Mouse (Mus musculus) embryonic facial prominence, embryonic 14.5 days (tissue): ENCODE measurements around the gene Fggy. TPM values are rescaled to one million over a fixed set of nuclear protein-coding genes. Genes with fewer than 3 reads are reported as not detected.

Source experiments
- ATAC-seq: fragments of 200-750 bp; cut with Nextera tagmentation; 2 replicates; pipeline ENCODE4 v1.8.0; 2017; ENCODE audit warnings: low read depth, moderate number of reproducible peaks, moderate TSS enrichment
- DNase-seq: peaks from one replicate; pipeline ENCODE4 v3.0.0-alpha.2; 2015; ENCODE audit warnings: low spot score
- H3K27ac ChIP-seq: fragments of 300-500 bp; sonication (generic); replicated peaks from 2 replicates; pipeline ENCODE4 v1.5.1; 2014; ENCODE audit warnings: low read depth, mild to moderate bottlenecking, low read length, moderate library complexity
- H3K27me3 ChIP-seq: fragments of 300-500 bp; sonication (generic); replicated peaks from 2 replicates; pipeline ENCODE4 v1.6.1; 2014; ENCODE audit warnings: low read length; ENCODE audit not compliant: control insufficient read depth, insufficient read depth
- H3K36me3 ChIP-seq: fragments of 300-500 bp; sonication (generic); 2 replicates; pipeline ENCODE4 v1.6.1; 2014; ENCODE audit warnings: low read length, mixed read lengths; ENCODE audit not compliant: control insufficient read depth, insufficient read depth
- H3K4me1 ChIP-seq: fragments of 300-500 bp; sonication (generic); 2 replicates; pipeline ENCODE4 v1.6.1; 2014; ENCODE audit warnings: antibody characterized with exemption, low read length; ENCODE audit not compliant: control insufficient read depth, insufficient read depth
- H3K4me2 ChIP-seq: fragments of 300-500 bp; sonication (generic); 2 replicates; pipeline ENCODE4 v1.6.1; 2014; ENCODE audit warnings: low read depth, mild to moderate bottlenecking, low read length, moderate library complexity, mixed read lengths
- H3K4me3 ChIP-seq: fragments of 300-500 bp; sonication (generic); 2 replicates; pipeline ENCODE4 v1.5.1; 2014; ENCODE audit warnings: low read depth, mild to moderate bottlenecking, low read length
- H3K9ac ChIP-seq: fragments of 300-500 bp; sonication (generic); 2 replicates; pipeline ENCODE4 v1.6.1; 2014; ENCODE audit warnings: low read depth, mild to moderate bottlenecking, low read length, moderate library complexity, mixed read lengths
- H3K9me3 ChIP-seq: fragments of 300-500 bp; sonication (generic); 2 replicates; pipeline ENCODE4 v1.6.1; 2016; ENCODE audit warnings: low read length; ENCODE audit not compliant: control insufficient read depth
- WGBS: fragments of 180-500 bp; shearing (Covaris S2); extraction: QIAGEN DNeasy Blood & Tissue Kit; methylation state at CpG from one replicate; pipeline ENCODE4 v1.1.7; 2014; 5-methylcytosine and 5-hydroxymethylcytosine counted together
- polyA plus RNA-seq: library from polyadenylated mRNA; unstranded; fragments of >200 nt; fragmentation: Nextera tagmentation; extraction: Ambion mirVana; gene quantifications from 2 replicates; pipeline ENCODE4 v1.2.1, GENCODE M21; 2014

Fggy gene
- polyA plus RNA-seq, 1 experiment from 2014 or later: 8.8 TPM

- ATAC-seq (no peak), DNase-seq (no peak)
- Histone ChIP-seq H3K27me3 (no peaks in the 10 kb centered on the region), H3K9ac (no peak overlapping the region), H3K4me2 (no peak overlapping the region), H3K9me3 (no peaks in the 10 kb centered on the region), H3K4me1 (0 out of 2 replicates have a peak, but pooled peaks cover 10% of the 10 kb centered on the region), H3K4me3 (no peak overlapping the region), H3K27ac (no peak overlapping the region), H3K36me3 (no peaks in the 10 kb centered on the region)
- WGBS: 75% methylated on average over 5 of the region's 5 CpGs
Observed at GRCm38 (mm10) chr4:95750186-95750585, 192.9 kb downstream of the Fggy start.

GRCm38 (mm10) chr4:95752538-95753188 lies 195.4 kb downstream of the Fggy start:
- DNase-seq (no peak), ATAC-seq (no peak)
- Histone ChIP-seq H3K9ac (no peak overlapping the region), H3K9me3 (no peaks in the 10 kb centered on the region), H3K4me3 (no peak overlapping the region), H3K4me2 (no peak overlapping the region), H3K27me3 (no peaks in the 10 kb centered on the region), H3K36me3 (no peaks in the 10 kb centered on the region), H3K4me1 (no peaks in the 10 kb centered on the region), H3K27ac (no peak overlapping the region)
- 82% methylated on average over 6 of the region's 6 CpGs for WGBS

GRCm38 (mm10) chr4:95759027-95759731 lies 201.9 kb downstream of the Fggy start:
- WGBS: 47% methylated on average over 5 of the region's 5 CpGs
- ATAC-seq (peak; percentile 33; the same call in 1 of the 2 replicates), DNase-seq (no peak)

GRCm38 (mm10) chr4:95765359-95765758 lies 208.1 kb downstream of the Fggy start:
- H3K27ac ChIP-seq: no peak overlapping the region
- H3K36me3 ChIP-seq: no peaks in the 10 kb centered on the region
- H3K4me2 ChIP-seq: no peak overlapping the region
- no peak overlapping the region for H3K9ac ChIP-seq
- no peaks in the 10 kb centered on the region for H3K9me3 ChIP-seq
- H3K4me1 ChIP-seq: no peaks in the 10 kb centered on the region
- H3K27me3 ChIP-seq: no peaks in the 10 kb centered on the region
- WGBS: 54% methylated on average over 2 of the region's 2 CpGs
- no peak overlapping the region for H3K4me3 ChIP-seq
- no peak for DNase-seq
- ATAC-seq: no peak

More at GRCm38 (mm10) chr4:95759027-95759731, 201.9 kb downstream of the Fggy start:
- Histone ChIP-seq H3K36me3 (no peaks in the 10 kb centered on the region), H3K27me3 (no peaks in the 10 kb centered on the region), H3K4me3 (no peak overlapping the region), H3K27ac (no peak overlapping the region), H3K9me3 (no peaks in the 10 kb centered on the region), H3K4me2 (no peak overlapping the region), H3K9ac (no peak overlapping the region), H3K4me1 (no peaks in the 10 kb centered on the region)

GRCm38 (mm10) chr4:95770469-95770868 lies 213.2 kb downstream of the Fggy start:
- Histone ChIP-seq H3K27me3 (no peaks in the 10 kb centered on the region), H3K9me3 (no peaks in the 10 kb centered on the region), H3K4me2 (no peak overlapping the region), H3K27ac (no peak overlapping the region), H3K36me3 (no peaks in the 10 kb centered on the region), H3K4me1 (0 out of 2 replicates have a peak, but pooled peaks cover 4% of the 10 kb centered on the region), H3K4me3 (no peak overlapping the region), H3K9ac (no peak overlapping the region)
- ATAC-seq (no peak), DNase-seq (no peak)
- 80% methylated on average over 5 of the region's 5 CpGs for WGBS

GRCm38 (mm10) chr4:95771542-95771941 lies 214.2 kb downstream of the Fggy start:
- no peak overlapping the region for H3K4me3 ChIP-seq
- WGBS: 73% methylated on average over 3 of the region's 3 CpGs
- H3K27me3 ChIP-seq: no peaks in the 10 kb centered on the region
- 0 out of 2 replicates have a peak, but pooled peaks cover 4% of the 10 kb centered on the region for H3K4me1 ChIP-seq
- H3K4me2 ChIP-seq: no peak overlapping the region
- no peak overlapping the region for H3K9ac ChIP-seq
- no peaks in the 10 kb centered on the region for H3K9me3 ChIP-seq
- no peak for DNase-seq
- H3K36me3 ChIP-seq: no peaks in the 10 kb centered on the region
- ATAC-seq: no peak
- H3K27ac ChIP-seq: no peak overlapping the region

GRCm38 (mm10) chr4:95771945-95772344 lies 214.6 kb downstream of the Fggy start:
- no peak overlapping the region for H3K4me3 ChIP-seq
- H3K27ac ChIP-seq: no peak overlapping the region
- H3K27me3 ChIP-seq: no peaks in the 10 kb centered on the region
- H3K36me3 ChIP-seq: no peaks in the 10 kb centered on the region
- H3K9ac ChIP-seq: no peak overlapping the region
- DNase-seq (no peak), ATAC-seq (no peak)
- H3K4me2 ChIP-seq: no peak overlapping the region
- no peaks in the 10 kb centered on the region for H3K9me3 ChIP-seq
- WGBS: 44% methylated on average over 4 of the region's 4 CpGs
- H3K4me1 ChIP-seq: 0 out of 2 replicates have a peak, but pooled peaks cover 4% of the 10 kb centered on the region

GRCm38 (mm10) chr4:95772663-95773062 lies 215.4 kb downstream of the Fggy start:
- Histone ChIP-seq H3K4me3 (no peak overlapping the region), H3K9ac (no peak overlapping the region), H3K36me3 (no peaks in the 10 kb centered on the region), H3K9me3 (no peaks in the 10 kb centered on the region), H3K27ac (no peak overlapping the region), H3K4me2 (no peak overlapping the region), H3K27me3 (no peaks in the 10 kb centered on the region), H3K4me1 (peaks cover 6% of the 10 kb centered on the region)
- DNase-seq: no peak
- ATAC-seq: no peak
- WGBS: 35% methylated on average over 3 of the region's 3 CpGs
